Mouse (Mus musculus) lung, embryonic 14.5 days (tissue): Measurements from ENCODE around the gene Trim39. TPM values are rescaled to one million over a fixed set of nuclear protein-coding genes. Genes with fewer than 3 reads are reported as not detected.

ENCODE experiments used
- ATAC-seq: fragments of 200-750 bp; cut with Nextera tagmentation; 2 replicates; pipeline ENCODE4 v1.8.0; 2017; ENCODE audit warnings: mild to moderate bottlenecking, moderate TSS enrichment, moderate library complexity; ENCODE audit not compliant: insufficient read depth
- DNase-seq: peaks from one replicate; pipeline ENCODE4 v3.0.0-alpha.2; 2015
- H3K27ac ChIP-seq: fragments of 300-500 bp; sonication (generic); 2 replicates; pipeline ENCODE4 v1.5.1; 2014; ENCODE audit warnings: low read depth, mild to moderate bottlenecking, moderate library complexity
- H3K27me3 ChIP-seq: fragments of 300-500 bp; sonication (generic); 2 replicates; pipeline ENCODE4 v1.6.1; 2014; ENCODE audit warnings: low read length, control low read depth; ENCODE audit not compliant: insufficient read depth
- H3K36me3 ChIP-seq: fragments of 300-500 bp; sonication (generic); 2 replicates; pipeline ENCODE4 v1.6.1; 2014; ENCODE audit warnings: control low read depth; ENCODE audit not compliant: insufficient read depth
- H3K4me1 ChIP-seq: fragments of 300-500 bp; sonication (generic); 2 replicates; pipeline ENCODE4 v1.6.1; 2014; ENCODE audit warnings: antibody characterized with exemption, control low read depth; ENCODE audit not compliant: insufficient read depth
- H3K4me2 ChIP-seq: fragments of 300-500 bp; sonication (generic); 2 replicates; pipeline ENCODE4 v1.6.1; 2014; ENCODE audit warnings: mild to moderate bottlenecking
- H3K4me3 ChIP-seq: fragments of 300-500 bp; sonication (generic); 2 replicates; pipeline ENCODE4 v1.5.1; 2014; ENCODE audit warnings: low read depth, low read length
- H3K9ac ChIP-seq: fragments of 300-500 bp; sonication (generic); 2 replicates; pipeline ENCODE4 v1.6.1; 2014
- H3K9me3 ChIP-seq: fragments of 300-500 bp; sonication (generic); 2 replicates; pipeline ENCODE4 v1.6.1; 2016; ENCODE audit warnings: low read depth, low read length, control low read depth
- CTCF ChIP-seq: IDR thresholded peaks from 2 replicates; pipeline ENCODE4 v1.5.1; 2016; ENCODE audit warnings: antibody characterized with exemption, low read depth
- WGBS: fragments of 180-500 bp; shearing (Covaris S2); extraction: QIAGEN DNeasy Blood & Tissue Kit; methylation state at CpG from one replicate; pipeline ENCODE4 v1.1.7; 2014; 5-methylcytosine and 5-hydroxymethylcytosine counted together
- polyA plus RNA-seq: library from polyadenylated mRNA; unstranded; fragments of >200 nt; fragmentation: Nextera tagmentation; extraction: Ambion mirVana; gene quantifications from 2 replicates; pipeline ENCODE4 v1.2.1, GENCODE M21; 2014

Trim39 gene
- polyA plus RNA-seq, 1 experiment from 2014 or later, result 15.9 TPM

DNA sequence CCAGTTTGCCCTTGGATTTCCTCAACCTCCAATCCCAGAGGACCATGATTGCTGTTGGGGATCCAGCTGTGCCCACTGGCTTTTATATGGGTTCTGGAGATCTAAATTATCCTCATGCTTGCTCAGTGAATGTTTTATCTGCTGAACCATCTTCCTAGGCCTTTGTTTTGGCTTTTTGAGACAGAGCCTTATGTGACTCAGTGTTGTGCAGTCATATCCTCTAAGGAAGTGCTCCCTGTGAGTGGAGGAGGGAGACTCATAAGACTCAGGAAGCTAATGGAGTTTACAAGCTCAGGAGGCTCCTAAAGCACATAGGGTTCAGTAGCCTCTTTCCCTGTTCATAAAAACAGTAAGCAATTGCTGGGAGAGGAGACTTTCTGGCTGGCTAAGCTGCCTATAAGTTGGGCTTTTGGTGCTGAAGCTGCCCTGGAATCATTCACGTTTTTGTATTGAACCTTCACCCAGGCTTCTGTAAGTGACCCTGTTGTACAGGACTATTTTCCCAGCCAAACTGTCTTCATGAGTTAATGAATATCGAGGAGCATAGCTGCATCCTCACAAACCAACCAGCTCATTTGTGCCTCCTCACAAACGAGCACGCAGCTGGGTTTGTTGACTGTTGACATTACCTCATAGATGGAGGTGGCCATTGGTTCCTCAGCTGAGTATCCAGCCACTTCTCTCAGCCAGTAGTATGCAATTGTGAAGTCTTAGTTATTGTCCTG, 9.6 kb upstream of the Trim39 start:
- Histone ChIP-seq H3K4me2 (no peak overlapping the region), H3K9me3 (0 out of 2 replicates have a peak, but pooled peaks cover 3% of the 10 kb centered on the region), H3K27ac (no peak overlapping the region), H3K36me3 (peaks cover 24% of the 10 kb centered on the region), H3K9ac (no peak overlapping the region), H3K27me3 (no peaks in the 10 kb centered on the region), H3K4me1 (no peaks in the 10 kb centered on the region), H3K4me3 (no peak overlapping the region)
- no peak for TF ChIP-seq CTCF
- 92% methylated on average over 4 of the region's 4 CpGs for WGBS
- DNase-seq, result no peak
- ATAC-seq, result no peak

GRCm38 (mm10) chr17:36274776-36275175, 2.7 kb upstream of the Trim39 start:
- H3K4me3 ChIP-seq, result no peak overlapping the region
- H3K27ac ChIP-seq, result no peak overlapping the region
- no peaks in the 10 kb centered on the region for H3K9me3 ChIP-seq
- H3K9ac ChIP-seq, result no peak overlapping the region
- peaks cover 13% of the 10 kb centered on the region for H3K4me1 ChIP-seq
- ATAC-seq, result no peak
- no peak for DNase-seq
- 80% methylated on average over 4 of the region's 4 CpGs for WGBS
- no peak for TF ChIP-seq CTCF
- no peak overlapping the region for H3K4me2 ChIP-seq
- H3K36me3 ChIP-seq, result peaks cover 31% of the 10 kb centered on the region
- H3K27me3 ChIP-seq, result no peaks in the 10 kb centered on the region

DNA sequence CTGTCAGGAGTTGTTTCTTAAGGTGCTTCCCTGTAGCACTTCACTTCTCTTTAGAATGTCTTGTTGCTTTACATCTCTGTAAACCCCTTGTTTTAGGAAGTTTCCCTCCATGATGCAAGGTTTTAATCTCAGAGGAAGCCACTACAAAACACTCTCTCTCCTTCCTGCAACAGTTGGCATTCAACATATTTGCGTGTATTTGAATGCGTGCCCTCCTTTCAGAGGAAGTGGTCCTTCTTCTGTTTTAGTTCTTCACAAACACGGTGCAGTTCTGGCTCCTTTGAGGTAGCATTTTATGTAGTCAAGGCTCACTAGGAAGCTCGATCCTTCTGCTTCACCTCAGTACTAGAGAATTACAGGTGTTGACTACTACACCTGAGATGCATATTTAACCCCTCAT, 1.7 kb upstream of the Trim39 start:
- no peak for ATAC-seq
- no peak for TF ChIP-seq CTCF
- DNase-seq, result no peak
- Histone ChIP-seq H3K9me3 (no peaks in the 10 kb centered on the region), H3K4me2 (peak overlapping the region; percentile 93; the same call in 1 of the 2 replicates), H3K27ac (no peak overlapping the region), H3K36me3 (peaks cover 28% of the 10 kb centered on the region), H3K4me3 (no peak overlapping the region), H3K9ac (no peak overlapping the region), H3K4me1 (peaks cover 13% of the 10 kb centered on the region), H3K27me3 (no peaks in the 10 kb centered on the region)
- 87% methylated on average over 4 of the region's 4 CpGs for WGBS

- peaks cover 13% of the 10 kb centered on the region for H3K4me1 ChIP-seq
- 78% methylated on average over 9 of the region's 9 CpGs for WGBS
- no peaks in the 10 kb centered on the region for H3K9me3 ChIP-seq
- H3K4me3 ChIP-seq, result peak overlapping the region; percentile 90
- DNase-seq (no peak), ATAC-seq (no peak)
- H3K4me2 ChIP-seq, result peak overlapping the region; percentile 93
- no peaks in the 10 kb centered on the region for H3K27me3 ChIP-seq
- no peak for TF ChIP-seq CTCF
- no peak overlapping the region for H3K27ac ChIP-seq
- H3K9ac ChIP-seq, result peak overlapping the region; percentile 97
- H3K36me3 ChIP-seq, result peaks cover 31% of the 10 kb centered on the region
Measured at GRCm38 (mm10) chr17:36272643-36273366, 758 bp upstream of the Trim39 start.

- TF ChIP-seq CTCF, result no peak
- peak overlapping the region; percentile 93 for H3K4me2 ChIP-seq
- H3K9me3 ChIP-seq, result no peaks in the 10 kb centered on the region
- peaks cover 44% of the 10 kb centered on the region for H3K36me3 ChIP-seq
- ATAC-seq (peak; percentile 94), DNase-seq (peak; percentile 92)
- H3K27ac ChIP-seq, result peak overlapping the region; percentile 94
- H3K4me3 ChIP-seq, result peak overlapping the region; percentile 90
- H3K27me3 ChIP-seq, result no peaks in the 10 kb centered on the region
- peaks cover 13% of the 10 kb centered on the region for H3K4me1 ChIP-seq
- WGBS, result under 1% methylated on average over 84 of the region's 84 CpGs
- H3K9ac ChIP-seq, result peak overlapping the region; percentile 97
Measured at GRCm38 (mm10) chr17:36270956-36271585, 976 bp downstream of the Trim39 start.

DNA sequence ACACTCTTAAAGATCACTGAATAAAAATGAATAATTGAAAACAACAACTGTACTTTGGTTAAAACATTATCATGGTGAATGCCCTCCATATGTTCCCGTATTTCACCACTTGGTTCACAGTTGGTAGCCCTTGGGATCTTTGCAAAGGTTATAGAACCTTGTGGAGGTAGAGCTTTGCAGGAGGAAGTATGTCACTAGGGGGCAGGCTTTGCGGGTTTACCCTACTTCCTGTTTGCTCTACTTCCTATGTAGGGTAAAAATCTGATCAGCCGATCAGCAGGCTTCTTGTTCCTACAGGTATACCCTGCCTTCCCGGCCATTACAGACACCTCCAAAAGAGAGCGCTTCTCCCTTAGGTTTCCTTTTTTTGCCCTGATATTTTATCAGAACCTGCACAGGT, 6.2 kb downstream of the Trim39 start:
- Histone ChIP-seq H3K4me3 (no peak overlapping the region), H3K4me1 (peaks cover 8% of the 10 kb centered on the region), H3K27ac (no peak overlapping the region), H3K4me2 (no peak overlapping the region), H3K36me3 (peaks cover 68% of the 10 kb centered on the region), H3K9ac (no peak overlapping the region), H3K27me3 (no peaks in the 10 kb centered on the region), H3K9me3 (no peaks in the 10 kb centered on the region)
- ATAC-seq (no peak), DNase-seq (peak; percentile 19)
- 77% methylated on average over 5 of the region's 5 CpGs for WGBS
- TF ChIP-seq CTCF, result peak; percentile 26
